Mouse (Mus musculus) CH12.LX (cell line): Measurements from ENCODE around the gene Cyp17a1. TPM values are rescaled to one million over a fixed set of nuclear protein-coding genes. Genes with fewer than 3 reads are reported as not detected.

Source experiments
- DNase-seq: peaks from one replicate; pipeline ENCODE4 v3.0.0-alpha.2; 2013; ENCODE audit errors: extremely low read depth
- H3K27ac ChIP-seq: 2 replicates; pipeline ENCODE4 v1.5.1; 2012; ENCODE audit warnings: low read depth, mild to moderate bottlenecking, control low read depth, moderate library complexity; ENCODE audit not compliant: insufficient read depth
- H3K27me3 ChIP-seq: replicated peaks from 2 replicates; pipeline ENCODE3; 2012; ENCODE audit warnings: inconsistent platforms
- H3K36me3 ChIP-seq, 2 experiments: replicated peaks in 1 of 2; 2 replicates each; pipeline versions ENCODE3 to v1.6.1; 2012; ENCODE audit warnings: inconsistent platforms in 1 of 2, low read length in 1 of 2, mild to moderate bottlenecking in 1 of 2, mixed read lengths in 1 of 2, moderate library complexity in 1 of 2; ENCODE audit not compliant: control insufficient read depth in 1 of 2, insufficient read depth in 1 of 2
- H3K4me1 ChIP-seq, 2 experiments: 2 replicates each; pipeline ENCODE4 v1.6.1; 2012; ENCODE audit warnings: inconsistent platforms in 1 of 2, moderate library complexity in 1 of 2; ENCODE audit not compliant: insufficient read depth in 2 of 2, control insufficient read depth in 1 of 2
- H3K4me2 ChIP-seq: 2 replicates; pipeline ENCODE4 v1.6.1; 2012; ENCODE audit warnings: low read depth, mild to moderate bottlenecking, control low read depth; ENCODE audit not compliant: poor library complexity, insufficient read depth, severe bottlenecking
- H3K4me3 ChIP-seq, 3 experiments: fragments of 150-350 bp in 1 of 3; sonication (generic) in 1 of 3; replicated peaks in 1 of 3; 2 replicates each; pipeline versions ENCODE3 to v1.5.1; 2011 to 2012; ENCODE audit warnings: low read depth in 2 of 3, low read length in 2 of 3, mild to moderate bottlenecking in 2 of 3, moderate library complexity in 2 of 3, control low read depth in 1 of 3, improper control_type of control experiment in 1 of 3, inconsistent platforms in 1 of 3, mixed read lengths in 1 of 3; ENCODE audit not compliant: poor library complexity in 1 of 3
- H3K79me2 ChIP-seq: replicated peaks from 2 replicates; pipeline ENCODE4 v1.6.1; 2012; ENCODE audit warnings: mild to moderate bottlenecking, moderate library complexity; ENCODE audit not compliant: control insufficient read depth, poor library complexity, insufficient read depth, severe bottlenecking; ENCODE audit errors: extremely low read depth
- H3K9ac ChIP-seq: 2 replicates; pipeline ENCODE4 v1.6.1; 2012; ENCODE audit warnings: low read depth, mild to moderate bottlenecking, control low read depth, moderate library complexity; ENCODE audit not compliant: insufficient read depth
- H3K9me3 ChIP-seq: replicated peaks from 2 replicates; pipeline ENCODE3; 2012; ENCODE audit warnings: low read length, inconsistent platforms, mixed read lengths
- BHLHE40 ChIP-seq: IDR thresholded peaks from 2 replicates; pipeline ENCODE4 v1.6.1; 2011; ENCODE audit warnings: mild to moderate bottlenecking, low read depth, low read length, improper control_type of control experiment
- CHD1 ChIP-seq: IDR thresholded peaks from 2 replicates; pipeline ENCODE4 v1.6.1; 2012; ENCODE audit warnings: low read depth, low read length, improper control_type of control experiment, inconsistent platforms
- CHD2 ChIP-seq: IDR thresholded peaks from 2 replicates; pipeline ENCODE4 v1.6.1; 2011; ENCODE audit warnings: low read length, improper control_type of control experiment
- CTCF ChIP-seq, 2 experiments: IDR thresholded peaks in 1 of 2; conservative IDR thresholded peaks in 1 of 2; 2 replicates each; pipeline ENCODE4 v1.5.1; 2011 to 2012; ENCODE audit warnings: low read depth in 2 of 2, low read length in 2 of 2, improper control_type of control experiment in 1 of 2, inconsistent platforms in 1 of 2, mild to moderate bottlenecking in 1 of 2, moderate library complexity in 1 of 2
- E2F4 ChIP-seq: IDR thresholded peaks from 2 replicates; pipeline ENCODE4 v1.6.1; 2011; ENCODE audit warnings: low read depth, low read length, improper control_type of control experiment; ENCODE audit not compliant: insufficient replicate concordance
- ELF1 ChIP-seq: IDR thresholded peaks from 2 replicates; pipeline ENCODE4 v1.6.1; 2014; ENCODE audit warnings: low read depth, mild to moderate bottlenecking, inconsistent platforms, low read length, improper control_type of control experiment
- EP300 ChIP-seq: IDR thresholded peaks from 2 replicates; pipeline ENCODE4 v1.6.1; 2011; ENCODE audit warnings: low read length, improper control_type of control experiment
- ETS1 ChIP-seq: conservative IDR thresholded peaks from 2 replicates; pipeline ENCODE4 v1.6.1; 2012; ENCODE audit warnings: low read depth, mild to moderate bottlenecking, inconsistent platforms, low read length, improper control_type of control experiment, moderate library complexity
- GABPA ChIP-seq: IDR thresholded peaks from 2 replicates; pipeline ENCODE4 v1.6.1; 2012; ENCODE audit warnings: low read depth, low read length, improper control_type of control experiment, inconsistent platforms; ENCODE audit not compliant: insufficient replicate concordance
- HCFC1 ChIP-seq: IDR thresholded peaks from 2 replicates; pipeline ENCODE4 v1.6.1; 2012; ENCODE audit warnings: low read depth, mild to moderate bottlenecking, inconsistent platforms, low read length, improper control_type of control experiment
- IRF4 ChIP-seq: IDR thresholded peaks from 2 replicates; pipeline ENCODE4 v1.6.1; 2014; ENCODE audit warnings: low read depth, mild to moderate bottlenecking, inconsistent platforms, low read length, improper control_type of control experiment
- JUN ChIP-seq: IDR thresholded peaks from 2 replicates; pipeline ENCODE4 v1.6.1; 2011; ENCODE audit warnings: low read depth, mild to moderate bottlenecking, low read length, improper control_type of control experiment, moderate library complexity; ENCODE audit not compliant: insufficient read depth
- JUND ChIP-seq: conservative IDR thresholded peaks from 2 replicates; pipeline ENCODE4 v1.6.1; 2011; ENCODE audit warnings: low read depth, low read length, improper control_type of control experiment
- KAT2A ChIP-seq: IDR thresholded peaks from 2 replicates; pipeline ENCODE4 v1.6.1; 2012; ENCODE audit warnings: low read length, improper control_type of control experiment, inconsistent platforms; ENCODE audit not compliant: insufficient replicate concordance
- MAFK ChIP-seq: IDR thresholded peaks from 2 replicates; pipeline ENCODE4 v1.6.1; 2011; ENCODE audit warnings: low read length, improper control_type of control experiment; ENCODE audit not compliant: insufficient replicate concordance
- MAX ChIP-seq: IDR thresholded peaks from 2 replicates; pipeline ENCODE4 v1.6.1; 2011; ENCODE audit warnings: low read length, improper control_type of control experiment
- MAZ ChIP-seq: IDR thresholded peaks from 2 replicates; pipeline ENCODE4 v1.6.1; 2012; ENCODE audit warnings: low read depth, mild to moderate bottlenecking, inconsistent platforms, low read length, improper control_type of control experiment, moderate library complexity
- MEF2A ChIP-seq: IDR thresholded peaks from 2 replicates; pipeline ENCODE4 v1.6.1; 2014; ENCODE audit warnings: low read depth, mild to moderate bottlenecking, inconsistent platforms, low read length, improper control_type of control experiment, borderline replicate concordance
- MXI1 ChIP-seq: IDR thresholded peaks from 2 replicates; pipeline ENCODE4 v1.6.1; 2011; ENCODE audit warnings: mild to moderate bottlenecking, low read depth, low read length, improper control_type of control experiment
- MYC ChIP-seq: IDR thresholded peaks from 2 replicates; pipeline ENCODE4 v1.6.1; 2011; ENCODE audit warnings: low read depth, mild to moderate bottlenecking, improper control_type of control experiment, low read length
- NELFE ChIP-seq: IDR thresholded peaks from 2 replicates; pipeline ENCODE4 v1.6.1; 2011; ENCODE audit warnings: low read depth, low read length, improper control_type of control experiment
- NRF1 ChIP-seq: IDR thresholded peaks from 2 replicates; pipeline ENCODE4 v1.6.1; 2014; ENCODE audit warnings: low read depth, mild to moderate bottlenecking, inconsistent platforms, low read length, improper control_type of control experiment, moderate library complexity
- PAX5 ChIP-seq: IDR thresholded peaks from 2 replicates; pipeline ENCODE4 v1.6.1; 2012; ENCODE audit warnings: low read length, inconsistent platforms, mixed read lengths
- POLR2A ChIP-seq: IDR thresholded peaks from 2 replicates; pipeline ENCODE4 v1.6.1; 2011; ENCODE audit warnings: low read depth, mild to moderate bottlenecking, improper control_type of control experiment, low read length
- POLR2AphosphoS2 ChIP-seq: IDR thresholded peaks from 2 replicates; pipeline ENCODE4 v1.6.1; 2011; ENCODE audit warnings: low read depth, low read length, improper control_type of control experiment
- RAD21 ChIP-seq: IDR thresholded peaks from 2 replicates; pipeline ENCODE4 v1.6.1; 2011; ENCODE audit warnings: low read depth, mild to moderate bottlenecking, low read length, improper control_type of control experiment, moderate library complexity
- RCOR1 ChIP-seq: conservative IDR thresholded peaks from 2 replicates; pipeline ENCODE4 v1.6.1; 2012; ENCODE audit warnings: low read depth, mild to moderate bottlenecking, inconsistent platforms, low read length, improper control_type of control experiment
- SIN3A ChIP-seq: IDR thresholded peaks from 2 replicates; pipeline ENCODE4 v1.6.1; 2012; ENCODE audit warnings: low read length, improper control_type of control experiment, inconsistent platforms
- SMC3 ChIP-seq: IDR thresholded peaks from 2 replicates; pipeline ENCODE4 v1.6.1; 2011; ENCODE audit warnings: low read depth, low read length, improper control_type of control experiment
- TBP ChIP-seq: conservative IDR thresholded peaks from 2 replicates; pipeline ENCODE4 v1.6.1; 2011; ENCODE audit warnings: low read depth, low read length, improper control_type of control experiment
- TCF12 ChIP-seq: IDR thresholded peaks from 2 replicates; pipeline ENCODE4 v1.6.1; 2014; ENCODE audit warnings: low read depth, mild to moderate bottlenecking, inconsistent platforms, low read length, improper control_type of control experiment
- UBTF ChIP-seq: IDR thresholded peaks from 2 replicates; pipeline ENCODE4 v1.6.1; 2012; ENCODE audit warnings: low read depth, mild to moderate bottlenecking, inconsistent platforms, low read length, improper control_type of control experiment, moderate library complexity
- USF1 ChIP-seq: IDR thresholded peaks from 2 replicates; pipeline ENCODE4 v1.6.1; 2014; ENCODE audit warnings: low read depth, mild to moderate bottlenecking, inconsistent platforms, low read length, improper control_type of control experiment
- USF2 ChIP-seq: conservative IDR thresholded peaks from 2 replicates; pipeline ENCODE4 v1.6.1; 2011; ENCODE audit warnings: low read depth, low read length, improper control_type of control experiment
- ZC3H11A ChIP-seq: IDR thresholded peaks from 2 replicates; pipeline ENCODE4 v1.6.1; 2012; ENCODE audit warnings: low read depth, mild to moderate bottlenecking, inconsistent platforms, low read length, improper control_type of control experiment
- ZKSCAN1 ChIP-seq: IDR thresholded peaks from 2 replicates; pipeline ENCODE4 v1.6.1; 2012; ENCODE audit warnings: low read depth, inconsistent platforms, low read length, improper control_type of control experiment, borderline replicate concordance
- ZMIZ1 ChIP-seq: IDR thresholded peaks from 2 replicates; pipeline ENCODE4 v1.6.1; 2012; ENCODE audit warnings: low read depth, mild to moderate bottlenecking, inconsistent platforms, low read length, improper control_type of control experiment
- ZNF384 ChIP-seq: IDR thresholded peaks from 2 replicates; pipeline ENCODE4 v1.6.1; 2012; ENCODE audit warnings: low read depth, low read length, improper control_type of control experiment, inconsistent platforms
- dilution Hi-C: fragments of 300-500 bp; cut with MboI; formaldehyde crosslinking; loops from 2 replicates; pipeline ENCODE4 v1.14.3; 2020; ENCODE audit warnings: low sequenced_read_pairs; ENCODE audit not compliant: extremely low pct_unique_long_range_greater_than_20kb, extremely low pct_ligation_motif_present
- in situ Hi-C: fragments of 300-500 bp; cut with MboI; formaldehyde crosslinking; loops from 3 replicates; pipeline ENCODE4 v1.14.3; 2019; ENCODE audit warnings: low sequenced_read_pairs, low pct_ligation_motif_present, low pct_unique_long_range_greater_than_20kb, mixed read lengths
- polyA plus RNA-seq: library from polyadenylated mRNA; unstranded; fragments of >175 nt; gene quantifications from 2 replicates; pipeline ENCODE4 v1.2.1, GENCODE M21; 2012; ENCODE audit warnings: low read depth; ENCODE audit not compliant: insufficient read length
- total RNA-seq, 2 experiments: library from RNA; depleted of rRNA; stranded (reverse); fragments of 300-350 nt in 1 of 2; fragments of >200 nt in 1 of 2; gene quantifications; 2 replicates each; pipeline ENCODE4 v1.2.3; 2012 to 2014

Gene Cyp17a1
- total and polyA plus RNA-seq, 3 experiments: not detected

DNA sequence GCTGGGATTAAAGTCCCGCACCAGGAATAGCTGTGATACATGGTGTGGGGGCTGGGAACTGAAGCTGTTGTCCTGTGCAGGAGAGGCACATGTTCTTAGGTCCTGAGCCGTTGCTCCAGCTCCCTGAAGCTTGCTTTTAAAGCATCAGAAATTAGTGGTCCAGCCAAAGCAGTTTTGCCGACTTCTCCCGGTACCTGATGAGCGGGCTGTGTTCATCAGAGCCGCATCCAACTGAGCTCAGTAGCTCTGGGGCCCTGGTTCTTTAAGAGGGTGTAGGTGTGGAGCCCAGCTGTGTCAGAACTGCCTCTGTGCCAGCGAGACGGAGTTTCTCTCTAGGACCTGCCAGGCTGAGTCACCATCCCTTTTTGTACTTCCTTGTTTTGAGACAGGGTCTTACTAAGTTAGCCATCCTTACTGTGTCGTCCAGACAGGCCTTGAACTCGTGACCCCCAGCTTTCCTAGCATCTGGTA is 26.1 kb upstream of the Cyp17a1 start:
- TF ChIP-seq ELF1: peak; percentile 81
- peak; percentile 59; the same call in 1 of the 2 replicates for TF ChIP-seq TBP
- peak; percentile 65 for TF ChIP-seq TCF12
- TF ChIP-seq GABPA: no peak
- no peak for TF ChIP-seq CTCF (conservative IDR thresholded peaks at IDR 0.05 in 1 of 2, IDR thresholded peaks at IDR 0.05 in 1 of 2; ENCODE audit: low read depth in 2 of 2, low read length in 2 of 2)
- TF ChIP-seq MAX: peak; percentile 84
- peak; percentile 76 for TF ChIP-seq JUND
- peak; percentile 69 for TF ChIP-seq POLR2A
- no peak for TF ChIP-seq KAT2A
- peak; percentile 83 for TF ChIP-seq JUN
- TF ChIP-seq ZNF384: no peak
- TF ChIP-seq MEF2A: peak; percentile 98
- peak; percentile 85 for TF ChIP-seq SIN3A
- no peak for TF ChIP-seq E2F4
- no peak for TF ChIP-seq USF1
- no peak for TF ChIP-seq PAX5
- TF ChIP-seq CHD2: peak; percentile 59; the same call in 1 of the 2 replicates
- TF ChIP-seq ZMIZ1: peak; percentile 78
- TF ChIP-seq MYC: peak; percentile 66; the same call in 1 of the 2 replicates
- no peak for TF ChIP-seq USF2
- TF ChIP-seq RCOR1: peak; percentile 76; the same call in 1 of the 2 replicates
- no peak for TF ChIP-seq UBTF
- no peak; the same call in none of the 2 replicates for TF ChIP-seq RAD21
- 0 out of 2 replicates have a peak, but pooled peaks have one; percentile 55 for TF ChIP-seq MAFK
- TF ChIP-seq ZC3H11A: no peak
- TF ChIP-seq CHD1: peak; percentile 89; the same call in 1 of the 2 replicates
- peak; percentile 35; the same call in 1 of the 2 replicates for TF ChIP-seq NRF1
- TF ChIP-seq POLR2AphosphoS2: no peak
- no peak; the same call in 1 of the 2 replicates for TF ChIP-seq BHLHE40
- TF ChIP-seq IRF4: peak; percentile 55; the same call in 1 of the 2 replicates
- TF ChIP-seq HCFC1: peak; percentile 49
- peak; percentile 69 for TF ChIP-seq NELFE
- peak; percentile 64 for TF ChIP-seq ETS1
- TF ChIP-seq ZKSCAN1: no peak
- 0 out of 2 replicates have a peak, but pooled peaks have one; percentile 46 for TF ChIP-seq MAZ
- peak; percentile 76 for TF ChIP-seq MXI1
- peak; percentile 64; the same call in 1 of the 2 replicates for TF ChIP-seq EP300
- no peak for TF ChIP-seq SMC3
- TF ChIP-seq, all 38 proteins: peak for 23
- Histone ChIP-seq H3K9me3 (peaks cover 8% of the 10 kb centered on the region), H3K4me3 (peak overlapping the region; percentile 42 to 56 (median 54)), H3K9ac (peak overlapping the region; percentile 51), H3K4me1 (peaks cover 19 to 30% of the 10 kb centered on the region in 2 experiments), H3K27ac (peak overlapping the region; percentile 75), H3K79me2 (no peaks in the 10 kb centered on the region), H3K27me3 (no peaks in the 10 kb centered on the region), H3K36me3 (peaks cover 5 to 49% of the 10 kb centered on the region in 2 experiments), H3K4me2 (peak overlapping the region; percentile 53)
- in situ Hi-C loops: no loop called here
- DNase-seq: peak; percentile 83
- dilution Hi-C loops: no loop called here
